Mouse (Mus musculus): ENCODE measurements around the gene Ccdc60.
"Not testable (repeated sequence)": the region's sequence is repeated elsewhere in the genome, so short reads cannot be mapped to it uniquely, and the experiment has no call there.

DNA sequence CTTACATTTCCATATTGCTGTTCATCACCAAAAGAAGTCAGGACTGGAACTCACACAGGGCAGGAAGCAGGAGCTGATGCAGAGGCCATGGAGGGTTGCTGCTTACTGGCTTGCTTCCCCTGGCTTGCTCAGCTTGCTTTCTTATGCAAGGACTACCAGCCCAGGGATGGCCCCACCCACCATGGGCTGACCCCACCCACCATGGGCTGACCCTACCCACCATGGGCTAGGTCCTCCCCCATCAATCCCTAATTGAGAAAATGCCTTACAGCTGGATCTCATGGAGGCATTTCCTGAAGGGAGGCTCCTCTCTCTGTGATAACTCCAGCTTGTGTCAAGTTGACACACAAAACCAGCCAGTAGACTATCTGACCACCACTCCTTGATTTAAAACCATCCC, 142.3 kb downstream of the Ccdc60 start:
- not testable (repeated sequence) for TF ChIP-seq TAL1, GATA1 (IDR thresholded peaks at IDR 0.05; ENCODE audit: low read length)

All from erythroblast, embryonic 14.5 days (primary cell).